Mouse (Mus musculus): Measurements from ENCODE around the gene Clic3. TPM values are rescaled to one million over a fixed set of nuclear protein-coding genes. Genes with fewer than 3 reads are reported as not detected.

Gene Clic3
- polyA plus RNA-seq, 1 experiment from 2014 or later: 1.1 TPM

- no peaks in the 10 kb centered on the region for H3K36me3 ChIP-seq (replicated peaks)
- WGBS: 72% methylated on average over 6 of the region's 6 CpGs
- H3K27ac ChIP-seq: peak within 1 kb of the TSS; percentile 9; the same call in 1 of the 2 replicates
- peaks cover 22% of the 10 kb centered on the region for H3K4me1 ChIP-seq
- no peaks in the 10 kb centered on the region for H3K27me3 ChIP-seq
- H3K9ac ChIP-seq: no peak within 1 kb of the TSS
- H3K9me3 ChIP-seq: no peaks in the 10 kb centered on the region
- no peak within 1 kb of the TSS for H3K4me2 ChIP-seq
- H3K4me3 ChIP-seq (replicated peaks): no peak within 1 kb of the TSS
- no peak for ATAC-seq (ENCODE audit: low FRiP score)
These were observed 13.3 kb downstream of the Clic3 start, which contains the start of gene Ptgds for GRCm38 (mm10) chr2:25469969-25470368. Ptgds (minus strand) TSS chr2:25470046.

DNA sequence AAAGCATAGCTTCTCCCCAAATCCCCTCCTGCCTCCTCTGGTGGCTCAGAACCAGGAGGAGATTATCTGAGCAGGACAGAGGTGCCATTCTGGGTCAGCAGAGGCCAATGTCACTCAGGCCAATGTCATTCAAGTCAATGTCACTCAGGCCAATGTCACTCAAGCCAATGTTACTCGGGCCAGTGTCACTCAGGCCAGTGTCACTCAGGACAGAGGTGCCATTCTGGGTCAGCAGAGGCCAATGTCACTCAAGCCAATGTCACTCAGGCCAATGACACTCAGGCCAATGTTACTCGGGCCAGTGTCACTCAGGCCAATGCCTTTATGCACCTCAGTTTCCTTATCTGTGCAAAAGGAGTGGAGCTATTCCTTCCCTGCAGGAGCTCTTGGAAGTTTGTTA, 15.9 kb downstream of the Clic3 start:
- WGBS: 74% methylated on average over 2 of the region's 2 CpGs
- Histone ChIP-seq H3K9ac (no peak overlapping the region), H3K9me3 (no peaks in the 10 kb centered on the region), H3K4me2 (no peak overlapping the region), H3K27me3 (0 out of 2 replicates have a peak, but pooled peaks cover 2% of the 10 kb centered on the region), H3K36me3 (replicated peaks) (no peaks in the 10 kb centered on the region), H3K27ac (no peak overlapping the region), H3K4me3 (replicated peaks) (no peak overlapping the region), H3K4me1 (peaks cover 9% of the 10 kb centered on the region; the same call in 1 of the 2 replicates)
- no peak for ATAC-seq (ENCODE audit: low FRiP score)

DNA sequence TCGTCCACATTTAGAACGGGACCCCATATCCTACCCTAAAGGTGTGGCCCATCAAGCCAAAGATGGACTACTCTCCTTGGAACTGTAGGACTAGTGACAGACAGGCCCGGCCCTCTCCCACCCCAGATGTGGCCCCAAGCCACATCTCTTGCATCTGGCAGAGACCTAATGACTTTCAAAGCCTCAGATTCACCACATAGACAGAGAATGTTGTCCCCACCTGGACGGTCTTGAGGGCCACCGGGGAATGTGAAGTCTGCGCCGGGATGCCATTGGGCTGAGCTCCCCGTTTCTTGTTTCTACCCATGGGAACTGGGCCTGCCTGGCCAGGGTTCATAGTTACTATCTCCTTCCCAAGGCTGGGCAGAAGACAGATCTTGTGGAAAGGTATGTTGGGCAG, 20.9 kb downstream of the Clic3 start:
- 90% methylated on average over 8 of the region's 8 CpGs for WGBS
- peaks cover 13% of the 10 kb centered on the region; the same call in 1 of the 2 replicates for H3K27me3 ChIP-seq
- no peak overlapping the region for H3K27ac ChIP-seq
- no peaks in the 10 kb centered on the region for H3K4me1 ChIP-seq
- no peak overlapping the region for H3K4me2 ChIP-seq
- no peak for ATAC-seq (ENCODE audit: low FRiP score)
- H3K4me3 ChIP-seq (replicated peaks): no peak overlapping the region
- H3K9ac ChIP-seq: no peak overlapping the region
- H3K36me3 ChIP-seq (replicated peaks): no peaks in the 10 kb centered on the region
- H3K9me3 ChIP-seq: no peaks in the 10 kb centered on the region

DNA sequence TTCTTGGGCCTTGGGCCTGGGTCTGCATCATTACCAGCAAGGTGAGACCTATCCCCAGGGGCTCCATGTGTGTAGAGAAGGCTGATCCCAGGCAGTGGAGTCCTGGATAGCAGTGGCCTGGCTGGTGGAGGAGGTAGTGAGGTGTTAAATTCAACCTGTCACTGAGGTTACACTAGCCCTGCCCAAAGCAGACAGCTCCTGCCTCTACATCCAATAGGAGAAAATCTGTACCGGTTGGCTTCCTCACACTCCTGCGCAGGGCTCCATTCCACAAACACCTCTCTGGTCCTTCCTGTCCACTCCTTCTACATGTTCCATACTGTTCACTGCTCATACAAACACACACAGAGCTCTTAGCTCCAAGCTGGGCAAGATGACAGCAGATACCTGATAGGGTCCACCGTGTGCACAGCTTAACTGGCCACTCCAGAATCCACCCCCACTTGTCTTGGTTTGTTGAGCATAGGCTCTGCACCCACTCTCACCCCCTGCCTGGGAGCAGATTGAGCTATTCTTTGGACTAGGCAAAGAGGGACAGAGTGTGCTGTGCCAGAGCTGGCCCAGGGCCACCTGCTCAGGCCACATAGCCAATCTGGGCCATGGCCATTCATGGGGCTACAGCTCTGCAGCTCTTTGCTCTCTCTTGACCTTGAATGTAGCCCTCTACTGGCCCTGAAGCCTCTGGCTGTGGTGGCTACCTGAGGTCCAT, 21.5 kb downstream of the Clic3 start:
- Histone ChIP-seq H3K4me2 (no peak overlapping the region), H3K27me3 (peaks cover 14% of the 10 kb centered on the region; the same call in 1 of the 2 replicates), H3K9ac (no peak overlapping the region), H3K36me3 (replicated peaks) (no peaks in the 10 kb centered on the region), H3K4me3 (replicated peaks) (no peak overlapping the region), H3K9me3 (no peaks in the 10 kb centered on the region), H3K4me1 (no peaks in the 10 kb centered on the region), H3K27ac (no peak overlapping the region)
- 88% methylated on average over 3 of the region's 3 CpGs for WGBS
- no peak for ATAC-seq (ENCODE audit: low FRiP score)

DNA sequence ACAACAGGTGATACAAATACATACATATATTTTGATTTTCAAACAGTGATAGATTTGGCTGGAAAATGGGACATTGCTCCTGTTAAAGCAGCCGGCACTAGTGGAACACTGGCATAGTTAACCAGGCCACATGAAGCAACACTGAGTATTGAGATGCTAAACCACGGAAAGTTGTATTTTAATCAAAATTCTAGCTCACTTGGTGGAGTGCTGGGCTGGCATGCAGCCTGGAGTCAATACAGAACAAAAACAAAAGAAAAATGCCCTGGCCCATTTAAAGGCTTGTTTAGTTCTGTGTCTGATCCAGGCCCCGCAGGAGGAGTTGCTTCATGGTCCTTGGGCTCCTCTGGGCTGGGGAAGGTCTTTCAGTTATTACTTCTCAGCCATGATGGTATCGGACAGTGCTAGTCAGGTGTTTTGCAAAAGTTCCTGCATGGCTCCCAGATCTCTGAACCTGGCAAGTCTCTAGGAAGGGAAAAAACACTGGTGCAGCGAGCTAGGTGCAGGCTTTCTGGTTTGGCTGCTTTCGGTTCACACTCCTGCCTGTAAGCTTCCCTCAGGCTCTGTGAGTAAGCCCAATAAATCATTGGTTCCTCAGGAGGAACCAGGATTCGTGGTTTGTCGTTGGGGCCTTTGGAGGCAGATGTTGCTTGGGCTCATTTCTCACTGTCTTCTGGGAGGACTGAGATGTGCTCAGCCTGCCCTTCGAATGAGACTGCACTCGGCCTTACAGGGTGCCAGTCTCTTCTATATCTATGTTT, 23.1 kb downstream of the Clic3 start:
- Histone ChIP-seq H3K36me3 (replicated peaks) (no peaks in the 10 kb centered on the region), H3K9me3 (no peaks in the 10 kb centered on the region), H3K27ac (no peak overlapping the region), H3K9ac (no peak overlapping the region), H3K4me2 (no peak overlapping the region), H3K4me1 (no peaks in the 10 kb centered on the region), H3K27me3 (peaks cover 14% of the 10 kb centered on the region; the same call in 1 of the 2 replicates), H3K4me3 (replicated peaks) (no peak overlapping the region)
- WGBS: 82% methylated on average over 10 of the region's 10 CpGs
- no peak for ATAC-seq (ENCODE audit: low FRiP score)

DNA sequence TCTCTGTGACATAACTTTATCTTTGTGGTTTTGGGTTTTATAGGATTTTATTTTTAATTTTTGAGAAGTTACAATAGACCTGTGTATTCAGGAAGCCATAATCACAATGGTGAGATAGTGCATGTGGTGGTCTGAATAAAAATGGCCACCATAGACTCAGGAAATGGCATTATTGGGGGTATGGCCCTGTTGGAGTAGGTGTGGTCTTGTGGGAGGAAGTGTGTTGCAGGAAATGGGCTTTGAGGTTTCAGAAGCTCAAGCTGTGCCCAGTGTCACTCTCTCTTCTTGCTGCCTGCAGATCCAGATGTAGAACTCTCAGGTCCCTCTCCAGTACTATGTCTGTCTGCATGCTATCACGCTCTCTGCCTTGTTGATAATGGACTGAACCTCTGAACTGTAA, 23.9 kb downstream of the Clic3 start:
- WGBS: 87% methylated on average over 1 of the region's 1 CpGs
- no peaks in the 10 kb centered on the region for H3K36me3 ChIP-seq (replicated peaks)

GRCm38 (mm10) chr2:25482969-25483368, 26.3 kb downstream of the Clic3 start:
- no peaks in the 10 kb centered on the region for H3K9me3 ChIP-seq
- WGBS: 27% methylated on average over 7 of the region's 7 CpGs
- H3K9ac ChIP-seq: no peak overlapping the region
- no peak overlapping the region for H3K4me3 ChIP-seq (replicated peaks)
- H3K36me3 ChIP-seq (replicated peaks): no peaks in the 10 kb centered on the region
- no peak overlapping the region for H3K27ac ChIP-seq
- no peak overlapping the region for H3K4me2 ChIP-seq
- no peaks in the 10 kb centered on the region for H3K4me1 ChIP-seq
- H3K27me3 ChIP-seq: peaks cover 12% of the 10 kb centered on the region; the same call in 1 of the 2 replicates
- ATAC-seq (ENCODE audit: low FRiP score): no peak

More for the DNA sequence above, 23.9 kb downstream of the Clic3 start:
- H3K4me2 ChIP-seq: no peak overlapping the region
- no peak overlapping the region for H3K27ac ChIP-seq
- no peak for ATAC-seq (ENCODE audit: low FRiP score)
- H3K9me3 ChIP-seq: no peaks in the 10 kb centered on the region
- H3K27me3 ChIP-seq: peaks cover 14% of the 10 kb centered on the region; the same call in 1 of the 2 replicates
- no peak overlapping the region for H3K9ac ChIP-seq
- H3K4me3 ChIP-seq (replicated peaks): no peak overlapping the region
- no peaks in the 10 kb centered on the region for H3K4me1 ChIP-seq

- ATAC-seq (ENCODE audit: low FRiP score): no peak
- Histone ChIP-seq H3K9ac (no peak overlapping the region), H3K27me3 (0 out of 2 replicates have a peak, but pooled peaks cover 6% of the 10 kb centered on the region), H3K27ac (no peak overlapping the region), H3K4me2 (no peak overlapping the region), H3K4me1 (no peaks in the 10 kb centered on the region), H3K36me3 (replicated peaks) (no peaks in the 10 kb centered on the region), H3K9me3 (no peaks in the 10 kb centered on the region), H3K4me3 (replicated peaks) (no peak overlapping the region)
- 75% methylated on average over 11 of the region's 11 CpGs for WGBS
These were observed 28.4 kb downstream of the Clic3 start for GRCm38 (mm10) chr2:25484901-25485647.

DNA sequence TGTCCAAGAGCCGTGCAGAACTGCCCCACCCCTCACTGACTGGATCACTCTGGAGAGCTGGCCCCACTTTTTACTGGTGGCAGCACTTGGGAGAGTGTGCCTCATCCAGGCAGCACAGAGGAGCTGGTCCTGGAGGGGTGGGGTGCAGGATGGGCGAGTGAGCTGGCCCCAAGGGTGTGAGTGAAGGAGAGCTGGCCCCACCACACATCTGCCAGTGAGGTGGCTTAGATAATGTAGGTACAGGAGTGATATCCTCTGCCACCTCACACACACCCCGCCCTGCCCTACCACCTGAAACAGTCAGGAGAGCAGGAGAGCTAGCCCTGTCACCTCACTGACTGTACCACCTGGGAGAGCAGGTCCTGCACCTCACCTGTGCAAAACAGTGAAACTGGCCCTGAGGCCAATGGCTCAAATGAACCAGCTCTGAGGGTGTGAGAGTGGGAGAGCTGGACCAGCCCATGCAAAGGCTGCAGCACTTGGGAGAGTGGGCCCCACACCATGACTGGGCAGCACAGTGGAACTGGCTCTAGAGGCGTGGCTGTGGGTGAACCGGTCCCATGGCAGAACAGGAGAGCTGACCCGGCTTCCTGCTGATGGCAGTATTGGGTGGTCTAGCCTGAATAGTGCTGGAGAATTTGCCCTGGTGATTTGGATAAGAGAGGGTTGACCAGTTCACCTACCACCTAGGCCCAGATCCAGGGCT, 31.5 kb downstream of the Clic3 start:
- Histone ChIP-seq H3K4me1 (no peaks in the 10 kb centered on the region), H3K36me3 (replicated peaks) (no peaks in the 10 kb centered on the region), H3K9ac (no peak overlapping the region), H3K4me2 (no peak overlapping the region), H3K27me3 (0 out of 2 replicates have a peak, but pooled peaks cover 3% of the 10 kb centered on the region), H3K4me3 (replicated peaks) (no peak overlapping the region), H3K27ac (no peak overlapping the region), H3K9me3 (no peaks in the 10 kb centered on the region)
- WGBS: 76% methylated on average over 6 of the region's 6 CpGs
- ATAC-seq (ENCODE audit: low FRiP score): no peak

DNA sequence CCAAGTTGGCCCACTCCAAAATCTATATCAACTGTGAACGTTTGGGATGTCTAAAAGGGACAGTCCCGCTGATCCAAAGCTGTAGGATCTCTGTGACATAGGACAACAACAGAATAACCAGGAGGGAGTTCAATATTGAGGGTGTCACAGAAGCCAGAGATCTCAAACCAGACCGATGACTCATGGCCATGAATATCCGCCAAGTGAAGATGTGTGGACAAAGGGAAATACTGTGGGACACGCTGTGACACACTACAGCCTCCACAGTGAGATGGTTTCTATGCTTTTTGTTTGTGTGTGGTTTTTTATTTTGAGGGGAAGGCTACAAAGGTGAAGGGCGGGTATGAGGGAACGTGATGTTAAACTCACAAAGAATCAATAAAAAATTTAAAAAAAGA, 32.0 kb downstream of the Clic3 start:
- H3K9me3 ChIP-seq: no peaks in the 10 kb centered on the region
- H3K9ac ChIP-seq: no peak overlapping the region
- H3K4me1 ChIP-seq: no peaks in the 10 kb centered on the region
- WGBS: 80% methylated on average over 7 of the region's 7 CpGs
- 0 out of 2 replicates have a peak, but pooled peaks cover 3% of the 10 kb centered on the region for H3K27me3 ChIP-seq
- no peaks in the 10 kb centered on the region for H3K36me3 ChIP-seq (replicated peaks)
- no peak overlapping the region for H3K4me3 ChIP-seq (replicated peaks)
- H3K4me2 ChIP-seq: no peak overlapping the region
- H3K27ac ChIP-seq: no peak overlapping the region
- ATAC-seq (ENCODE audit: low FRiP score): no peak

DNA sequence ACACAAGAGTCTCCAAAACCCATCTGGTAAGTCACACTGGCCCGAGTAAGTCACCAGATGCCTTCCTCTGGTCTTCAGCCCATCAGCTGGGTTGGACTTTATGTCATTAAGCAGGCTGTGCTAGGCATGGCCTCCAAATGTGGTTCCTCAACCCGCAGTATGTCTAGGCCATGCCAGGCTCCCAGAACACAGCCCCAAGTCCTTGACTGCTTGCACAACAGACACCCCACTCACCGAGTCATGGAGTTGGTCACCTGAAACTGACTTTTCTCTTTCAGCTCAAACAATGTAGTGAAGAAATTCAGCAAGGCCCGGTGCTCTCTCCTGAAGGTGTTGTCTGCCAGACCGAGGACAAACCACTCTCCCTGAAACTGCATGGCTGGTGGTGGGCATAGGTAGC, 36.4 kb downstream of the Clic3 start:
- Histone ChIP-seq H3K9ac (no peak overlapping the region), H3K27ac (no peak overlapping the region), H3K4me1 (no peaks in the 10 kb centered on the region), H3K4me2 (no peak overlapping the region), H3K4me3 (replicated peaks) (no peak overlapping the region), H3K27me3 (no peaks in the 10 kb centered on the region), H3K36me3 (replicated peaks) (no peaks in the 10 kb centered on the region), H3K9me3 (no peaks in the 10 kb centered on the region)
- 88% methylated on average over 5 of the region's 5 CpGs for WGBS
- ATAC-seq (ENCODE audit: low FRiP score): no peak
